Mouse (Mus musculus) left cerebral cortex, adult 9 months (tissue): ENCODE data around the gene Itga11.
"Not testable (repeated sequence)": the region's sequence is repeated elsewhere in the genome, so short reads cannot be mapped to it uniquely, and the experiment has no call there.

Experiments used
- DNase-seq, 2 experiments: peaks; one replicate each; pipeline ENCODE4 v3.0.0; 2022; ENCODE audit warnings: low spot score in 2 of 2

Itga11 gene

GRCm38 (mm10) chr9:62817828-62818614 is 140.4 kb downstream of the Itga11 start:
- no peak for DNase-seq

GRCm38 (mm10) chr9:62819494-62819893 is 141.9 kb downstream of the Itga11 start:
- DNase-seq: no peak

- not testable (repeated sequence) for DNase-seq
These were observed 142.3 kb downstream of the Itga11 start for GRCm38 (mm10) chr9:62819910-62820309.

GRCm38 (mm10) chr9:62820829-62821228 is 143.2 kb downstream of the Itga11 start:
- DNase-seq: no peak

GRCm38 (mm10) chr9:62821811-62822210 is 144.2 kb downstream of the Itga11 start:
- no peak for DNase-seq

GRCm38 (mm10) chr9:62825791-62826393 is 148.3 kb downstream of the Itga11 start:
- no peak for DNase-seq

GRCm38 (mm10) chr9:62826456-62826855 is 148.8 kb downstream of the Itga11 start:
- DNase-seq: no peak

- peak in 1 of 2 experiments; percentile 45 for DNase-seq
These were observed 150.5 kb downstream of the Itga11 start for GRCm38 (mm10) chr9:62827939-62828652.

- DNase-seq: peak; percentile 89 to 95
These were observed 151.0 kb downstream of the Itga11 start for GRCm38 (mm10) chr9:62828662-62829086.

- no peak for DNase-seq
These were observed 152.3 kb downstream of the Itga11 start for GRCm38 (mm10) chr9:62829877-62830276.
